Mouse (Mus musculus): ENCODE results near the gene Thsd7b. TPM values are rescaled to one million over a fixed set of nuclear protein-coding genes. Genes with fewer than 3 reads are reported as not detected.

Gene Thsd7b
- polyA plus RNA-seq, 1 experiment from 2014 or later, result 0.32 TPM

- no peak overlapping the region for H3K4me2 ChIP-seq (ENCODE audit: low read depth, low read length)
- ATAC-seq (ENCODE audit: low read depth), result no peak
- no peaks in the 10 kb centered on the region for H3K4me1 ChIP-seq (ENCODE audit: control insufficient read depth, low read depth, low read length)
- H3K27ac ChIP-seq (ENCODE audit: low read length), result no peak overlapping the region
- H3K9ac ChIP-seq (ENCODE audit: low read depth, low read length), result no peak overlapping the region
- no peak overlapping the region for H3K4me3 ChIP-seq (ENCODE audit: low read depth, low read length)
- no peaks in the 10 kb centered on the region for H3K9me3 ChIP-seq (replicated peaks; ENCODE audit: control insufficient read depth, low read length)
- H3K27me3 ChIP-seq (ENCODE audit: control insufficient read depth, insufficient read depth, low read depth, low read length), result no peaks in the 10 kb centered on the region
- H3K36me3 ChIP-seq (ENCODE audit: control insufficient read depth, insufficient read depth), result no peaks in the 10 kb centered on the region
Measured at GRCm38 (mm10) chr1:129798519-129798918, 525.4 kb downstream of the Thsd7b start.

DNA sequence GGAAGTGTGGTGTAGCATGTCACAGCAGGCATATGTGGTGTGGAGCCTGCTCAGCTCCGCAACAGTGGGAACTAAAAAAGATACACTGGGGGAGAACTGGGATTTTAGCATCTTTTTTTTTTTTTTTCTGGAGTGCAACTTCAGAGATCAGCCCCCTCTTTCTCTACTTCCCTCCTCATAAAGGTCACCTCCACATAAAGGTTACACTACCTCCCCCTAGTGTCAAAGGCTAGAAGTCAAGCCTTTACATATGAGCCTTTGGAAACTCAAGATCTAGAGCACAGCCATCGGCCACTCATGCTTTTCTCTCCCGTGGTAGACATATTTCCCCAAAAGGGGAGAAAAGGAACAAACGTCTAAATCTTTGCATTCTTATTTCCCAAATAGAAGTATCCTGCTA is 553.8 kb downstream of the Thsd7b start:
- Histone ChIP-seq H3K27ac (ENCODE audit: low read length) (no peak overlapping the region), H3K4me3 (ENCODE audit: low read depth, low read length) (no peak overlapping the region), H3K4me2 (ENCODE audit: low read depth, low read length) (no peak overlapping the region), H3K4me1 (ENCODE audit: control insufficient read depth, low read depth, low read length) (no peaks in the 10 kb centered on the region), H3K27me3 (ENCODE audit: control insufficient read depth, insufficient read depth, low read depth, low read length) (no peaks in the 10 kb centered on the region), H3K9ac (ENCODE audit: low read depth, low read length) (no peak overlapping the region), H3K36me3 (ENCODE audit: control insufficient read depth, insufficient read depth) (no peaks in the 10 kb centered on the region), H3K9me3 (replicated peaks; ENCODE audit: control insufficient read depth, low read length) (no peaks in the 10 kb centered on the region)
- ATAC-seq (ENCODE audit: low read depth), result no peak
- 48% methylated on average over 4 of the region's 4 CpGs for WGBS (ENCODE audit: insufficient replicate concordance)

- Histone ChIP-seq H3K4me2 (ENCODE audit: low read depth, low read length) (no peak overlapping the region), H3K9ac (ENCODE audit: low read depth, low read length) (no peak overlapping the region), H3K9me3 (replicated peaks; ENCODE audit: control insufficient read depth, low read length) (no peaks in the 10 kb centered on the region), H3K4me1 (ENCODE audit: control insufficient read depth, low read depth, low read length) (no peaks in the 10 kb centered on the region), H3K27ac (ENCODE audit: low read length) (no peak overlapping the region), H3K27me3 (ENCODE audit: control insufficient read depth, insufficient read depth, low read depth, low read length) (no peaks in the 10 kb centered on the region), H3K4me3 (ENCODE audit: low read depth, low read length) (no peak overlapping the region), H3K36me3 (ENCODE audit: control insufficient read depth, insufficient read depth) (no peaks in the 10 kb centered on the region)
- no peak for ATAC-seq (ENCODE audit: low read depth)
- 42% methylated on average over 2 of the region's 2 CpGs for WGBS (ENCODE audit: insufficient replicate concordance)
Measured at GRCm38 (mm10) chr1:129837324-129837723, 564.2 kb downstream of the Thsd7b start.

DNA sequence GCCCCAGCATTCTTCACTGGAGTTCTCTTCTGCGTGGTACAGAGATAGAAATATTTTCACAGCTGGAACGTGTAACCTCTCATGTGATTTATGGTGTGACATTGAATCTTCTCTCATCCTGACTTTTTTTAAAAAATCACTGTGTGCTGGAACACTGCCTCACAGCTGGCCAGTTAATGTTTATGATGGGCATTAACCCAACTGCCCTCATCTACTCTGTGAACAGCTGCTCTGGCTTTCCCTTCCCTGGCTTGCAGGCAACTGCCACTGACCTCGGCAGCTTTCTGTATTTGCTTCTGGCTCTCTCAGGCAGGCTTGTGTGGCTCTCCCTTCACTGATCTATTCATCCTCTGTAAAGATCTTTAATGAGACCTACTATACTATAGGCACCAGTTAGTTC is 564.7 kb downstream of the Thsd7b start:
- Histone ChIP-seq H3K36me3 (ENCODE audit: control insufficient read depth, insufficient read depth) (no peaks in the 10 kb centered on the region), H3K4me2 (ENCODE audit: low read depth, low read length) (no peak overlapping the region), H3K4me3 (ENCODE audit: low read depth, low read length) (no peak overlapping the region), H3K9ac (ENCODE audit: low read depth, low read length) (no peak overlapping the region), H3K27ac (ENCODE audit: low read length) (no peak overlapping the region), H3K9me3 (replicated peaks; ENCODE audit: control insufficient read depth, low read length) (no peaks in the 10 kb centered on the region), H3K27me3 (ENCODE audit: control insufficient read depth, insufficient read depth, low read depth, low read length) (no peaks in the 10 kb centered on the region), H3K4me1 (ENCODE audit: control insufficient read depth, low read depth, low read length) (no peaks in the 10 kb centered on the region)
- WGBS (ENCODE audit: insufficient replicate concordance), result 35% methylated on average over 3 of the region's 3 CpGs
- no peak for ATAC-seq (ENCODE audit: low read depth)

DNA sequence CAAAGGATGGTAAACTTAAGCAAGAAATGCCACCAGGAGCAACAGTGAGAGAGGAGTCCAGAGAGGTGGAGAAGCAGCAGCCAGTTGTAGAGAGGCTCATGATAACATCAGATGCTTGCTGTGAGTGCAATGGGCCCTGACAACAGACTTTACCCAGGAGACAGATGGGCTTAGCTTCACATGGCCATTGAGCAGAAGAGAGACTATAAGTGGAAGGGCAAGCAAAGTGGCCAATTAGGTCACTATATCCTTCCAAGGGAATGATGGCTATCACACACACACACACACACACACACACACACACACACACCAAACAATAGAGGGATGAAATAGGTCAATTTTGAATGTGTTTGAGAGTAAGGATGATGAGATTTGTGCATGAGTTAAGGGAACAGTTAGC is 565.4 kb downstream of the Thsd7b start:
- Histone ChIP-seq H3K9me3 (replicated peaks; ENCODE audit: control insufficient read depth, low read length) (no peaks in the 10 kb centered on the region), H3K27ac (ENCODE audit: low read length) (no peak overlapping the region), H3K4me2 (ENCODE audit: low read depth, low read length) (no peak overlapping the region), H3K4me3 (ENCODE audit: low read depth, low read length) (no peak overlapping the region), H3K36me3 (ENCODE audit: control insufficient read depth, insufficient read depth) (no peaks in the 10 kb centered on the region), H3K27me3 (ENCODE audit: control insufficient read depth, insufficient read depth, low read depth, low read length) (no peaks in the 10 kb centered on the region), H3K4me1 (ENCODE audit: control insufficient read depth, low read depth, low read length) (no peaks in the 10 kb centered on the region), H3K9ac (ENCODE audit: low read depth, low read length) (no peak overlapping the region)
- no peak for ATAC-seq (ENCODE audit: low read depth)

GRCm38 (mm10) chr1:129843416-129843815 is 570.3 kb downstream of the Thsd7b start:
- Histone ChIP-seq H3K9me3 (replicated peaks; ENCODE audit: control insufficient read depth, low read length) (no peaks in the 10 kb centered on the region), H3K4me3 (ENCODE audit: low read depth, low read length) (no peak overlapping the region), H3K36me3 (ENCODE audit: control insufficient read depth, insufficient read depth) (no peaks in the 10 kb centered on the region), H3K27me3 (ENCODE audit: control insufficient read depth, insufficient read depth, low read depth, low read length) (no peaks in the 10 kb centered on the region), H3K4me2 (ENCODE audit: low read depth, low read length) (no peak overlapping the region), H3K27ac (ENCODE audit: low read length) (no peak overlapping the region), H3K4me1 (ENCODE audit: control insufficient read depth, low read depth, low read length) (no peaks in the 10 kb centered on the region), H3K9ac (ENCODE audit: low read depth, low read length) (no peak overlapping the region)
- ATAC-seq (ENCODE audit: low read depth), result no peak
- 31% methylated on average over 2 of the region's 2 CpGs for WGBS (ENCODE audit: insufficient replicate concordance)

- Histone ChIP-seq H3K4me1 (ENCODE audit: control insufficient read depth, low read depth, low read length) (no peaks in the 10 kb centered on the region), H3K9ac (ENCODE audit: low read depth, low read length) (no peak overlapping the region), H3K4me3 (ENCODE audit: low read depth, low read length) (no peak overlapping the region), H3K4me2 (ENCODE audit: low read depth, low read length) (no peak overlapping the region), H3K27me3 (ENCODE audit: control insufficient read depth, insufficient read depth, low read depth, low read length) (no peaks in the 10 kb centered on the region), H3K27ac (ENCODE audit: low read length) (no peak overlapping the region), H3K9me3 (replicated peaks; ENCODE audit: control insufficient read depth, low read length) (no peaks in the 10 kb centered on the region), H3K36me3 (ENCODE audit: control insufficient read depth, insufficient read depth) (no peaks in the 10 kb centered on the region)
- 67% methylated on average over 5 of the region's 5 CpGs for WGBS (ENCODE audit: insufficient replicate concordance)
- no peak for ATAC-seq (ENCODE audit: low read depth)
Measured at GRCm38 (mm10) chr1:129850007-129850564, 577.0 kb downstream of the Thsd7b start.

DNA sequence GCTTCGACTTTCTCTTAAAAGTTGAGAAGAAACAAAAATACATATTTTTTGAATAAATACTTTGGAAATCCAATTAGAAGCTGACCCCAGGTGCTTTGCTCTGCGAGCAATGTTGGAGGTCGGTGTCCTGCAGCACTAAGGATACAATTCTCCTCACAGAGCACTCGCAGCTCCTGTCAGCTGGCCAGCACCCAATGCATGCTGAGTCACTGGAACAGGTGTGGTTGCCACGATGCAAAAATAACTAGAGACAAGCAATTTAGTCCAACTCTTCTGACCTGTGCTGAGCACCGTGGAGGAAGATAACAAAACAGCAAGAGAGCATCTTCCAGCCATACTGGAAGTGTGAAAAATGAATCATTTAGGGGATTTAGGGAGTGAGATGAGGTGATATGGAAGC is 594.6 kb downstream of the Thsd7b start:
- Histone ChIP-seq H3K27me3 (ENCODE audit: control insufficient read depth, insufficient read depth, low read depth, low read length) (no peaks in the 10 kb centered on the region), H3K9me3 (replicated peaks; ENCODE audit: control insufficient read depth, low read length) (no peaks in the 10 kb centered on the region), H3K27ac (ENCODE audit: low read length) (no peak overlapping the region), H3K4me3 (ENCODE audit: low read depth, low read length) (no peak overlapping the region), H3K9ac (ENCODE audit: low read depth, low read length) (no peak overlapping the region), H3K36me3 (ENCODE audit: control insufficient read depth, insufficient read depth) (no peaks in the 10 kb centered on the region), H3K4me1 (ENCODE audit: control insufficient read depth, low read depth, low read length) (no peaks in the 10 kb centered on the region), H3K4me2 (ENCODE audit: low read depth, low read length) (no peak overlapping the region)
- WGBS (ENCODE audit: insufficient replicate concordance), result 57% methylated on average over 6 of the region's 6 CpGs
- ATAC-seq (ENCODE audit: low read depth), result no peak

- H3K27ac ChIP-seq (ENCODE audit: low read length), result no peak overlapping the region
- no peak for ATAC-seq (ENCODE audit: low read depth)
- no peaks in the 10 kb centered on the region for H3K9me3 ChIP-seq (replicated peaks; ENCODE audit: control insufficient read depth, low read length)
- H3K4me1 ChIP-seq (ENCODE audit: control insufficient read depth, low read depth, low read length), result no peaks in the 10 kb centered on the region
- H3K4me3 ChIP-seq (ENCODE audit: low read depth, low read length), result no peak overlapping the region
- H3K9ac ChIP-seq (ENCODE audit: low read depth, low read length), result no peak overlapping the region
- no peak overlapping the region for H3K4me2 ChIP-seq (ENCODE audit: low read depth, low read length)
- WGBS (ENCODE audit: insufficient replicate concordance), result 56% methylated on average over 4 of the region's 4 CpGs
- H3K36me3 ChIP-seq (ENCODE audit: control insufficient read depth, insufficient read depth), result no peaks in the 10 kb centered on the region
- no peaks in the 10 kb centered on the region for H3K27me3 ChIP-seq (ENCODE audit: control insufficient read depth, insufficient read depth, low read depth, low read length)
Measured at GRCm38 (mm10) chr1:129874355-129874754, 601.3 kb downstream of the Thsd7b start.

DNA sequence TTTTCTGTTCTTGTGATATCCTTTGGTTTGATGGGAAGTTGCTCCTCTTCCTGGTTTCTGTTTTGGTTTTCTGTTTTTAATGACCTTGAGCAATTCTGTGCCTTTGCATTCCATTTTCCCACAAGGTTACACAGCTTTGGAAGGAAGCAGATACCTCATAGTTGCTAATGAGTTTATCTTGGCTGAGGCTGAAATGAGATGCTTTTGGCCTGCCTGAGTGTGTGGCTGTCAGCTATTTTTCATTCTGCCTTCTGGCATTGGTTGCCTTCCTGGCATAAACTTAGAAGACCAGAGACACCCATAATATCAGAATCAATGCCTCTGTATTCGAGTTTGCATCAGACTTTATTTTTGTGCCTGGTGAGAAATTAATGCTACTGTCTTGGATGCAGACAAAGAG is 614.8 kb downstream of the Thsd7b start:
- H3K4me1 ChIP-seq (ENCODE audit: control insufficient read depth, low read depth, low read length), result no peaks in the 10 kb centered on the region
- H3K27me3 ChIP-seq (ENCODE audit: control insufficient read depth, insufficient read depth, low read depth, low read length), result no peaks in the 10 kb centered on the region
- H3K9me3 ChIP-seq (replicated peaks; ENCODE audit: control insufficient read depth, low read length), result no peaks in the 10 kb centered on the region
- no peak for ATAC-seq (ENCODE audit: low read depth)
- WGBS (ENCODE audit: insufficient replicate concordance), result 15% methylated on average over 1 of the region's 1 CpGs
- H3K4me3 ChIP-seq (ENCODE audit: low read depth, low read length), result no peak overlapping the region
- H3K9ac ChIP-seq (ENCODE audit: low read depth, low read length), result no peak overlapping the region
- no peak overlapping the region for H3K4me2 ChIP-seq (ENCODE audit: low read depth, low read length)
- no peak overlapping the region for H3K27ac ChIP-seq (ENCODE audit: low read length)
- no peaks in the 10 kb centered on the region for H3K36me3 ChIP-seq (ENCODE audit: control insufficient read depth, insufficient read depth)

Data from liver, embryonic 16.5 days (tissue).